Mouse (Mus musculus) layer of hippocampus, adult 2 months (tissue): ENCODE data around the gene Serpina3g. TPM values are rescaled to one million over a fixed set of nuclear protein-coding genes. Genes with fewer than 3 reads are reported as not detected.
"Not testable (repeated sequence)": the region's sequence is repeated elsewhere in the genome, so short reads cannot be mapped to it uniquely, and the experiment has no call there.

Experiments used
- DNase-seq, 2 experiments: peaks; one replicate each; pipeline ENCODE4 v3.0.0; 2022; ENCODE audit warnings: low spot score in 2 of 2
- H3K27ac ChIP-seq: fragments of 200-600 bp; 2 replicates; pipeline ENCODE4 v1.8.1; 2022
- H3K4me3 ChIP-seq: fragments of 200-600 bp; 2 replicates; pipeline ENCODE4 v1.8.1; 2022; ENCODE audit warnings: mild to moderate bottlenecking
- CTCF ChIP-seq: fragments of 200-600 bp; conservative IDR thresholded peaks from 2 replicates; pipeline ENCODE4 v1.8.1; 2022; ENCODE audit warnings: antibody characterized with exemption, mild to moderate bottlenecking, moderate library complexity
- long read RNA-seq, 2 experiments: library from polyadenylated mRNA; stranded (forward); transcript quantifications; one replicate each; pipeline ENCODE4 v2.0.0; 2021; ENCODE audit warnings: borderline mapping rate in 2 of 2
- total RNA-seq, 2 experiments: library from RNA; stranded (reverse); gene quantifications; 2 replicates each; pipeline ENCODE4 v1.2.3; 2021

The Serpina3g gene
- 1 to 10 TPM; 1.1 to 1.4 TPM for total RNA-seq
- long read RNA-seq, experiment 1, partial matches to known transcripts = 0 of 2 reads
- long read RNA-seq, experiment 1, other reads (novel, unspliced or antisense) = 2 of 2 reads
- long read RNA-seq, experiment 2, partial matches to known transcripts = 0 of 1 reads
- long read RNA-seq, experiment 2, other reads (novel, unspliced or antisense) = 1 of 1 reads

GRCm38 (mm10) chr12:104235915-104236314, at the start of gene Serpina3g:
Gene Serpina3g, plus strand, starts transcription at chr12:104236245.
- no peak within 1 kb of the TSS for H3K4me3 ChIP-seq
- no peak for DNase-seq

GRCm38 (mm10) chr12:104189246-104189645, 46.8 kb upstream of the Serpina3g start:
- Histone ChIP-seq H3K4me3 (no peak overlapping the region), H3K27ac (no peak overlapping the region)
- DNase-seq = no peak
- no peak for TF ChIP-seq CTCF

More at GRCm38 (mm10) chr12:104235915-104236314, at the start of gene Serpina3g:
- H3K27ac ChIP-seq = no peak within 1 kb of the TSS
- TF ChIP-seq CTCF = no peak

GRCm38 (mm10) chr12:104190852-104191251, 45.2 kb upstream of the Serpina3g start:
- Histone ChIP-seq H3K4me3 (no peak overlapping the region), H3K27ac (no peak overlapping the region)
- DNase-seq = no peak
- no peak for TF ChIP-seq CTCF

- Histone ChIP-seq H3K4me3 (no peak overlapping the region), H3K27ac (no peak overlapping the region)
- no peak for DNase-seq
- peak; percentile 61 for TF ChIP-seq CTCF
Measured at GRCm38 (mm10) chr12:104209149-104209548, 26.9 kb upstream of the Serpina3g start.

- TF ChIP-seq CTCF = no peak
- H3K27ac ChIP-seq = no peak overlapping the region
- H3K4me3 ChIP-seq = no peak overlapping the region
- no peak for DNase-seq
Measured at GRCm38 (mm10) chr12:104209802-104210201, 26.2 kb upstream of the Serpina3g start.

- no peak for TF ChIP-seq CTCF
- DNase-seq = peak in 1 of 2 experiments; percentile 22
- H3K4me3 ChIP-seq = no peak overlapping the region
- H3K27ac ChIP-seq = peak overlapping the region; percentile 52
Measured at GRCm38 (mm10) chr12:104213689-104214444, 22.2 kb upstream of the Serpina3g start.

GRCm38 (mm10) chr12:104214445-104214753, 21.6 kb upstream of the Serpina3g start, which contains the start of gene Serpina3f:
Gene Serpina3f, plus strand, starts transcription at chr12:104214544.
- no peak for TF ChIP-seq CTCF
- Histone ChIP-seq H3K27ac (peak within 1 kb of the TSS; percentile 52), H3K4me3 (no peak within 1 kb of the TSS)
- no peak for DNase-seq

GRCm38 (mm10) chr12:104215249-104215648, 20.8 kb upstream of the Serpina3g start:
- no peak for DNase-seq
- no peak overlapping the region for H3K27ac ChIP-seq
- no peak overlapping the region for H3K4me3 ChIP-seq
- no peak for TF ChIP-seq CTCF

GRCm38 (mm10) chr12:104221616-104222015, 14.4 kb upstream of the Serpina3g start:
- Histone ChIP-seq H3K4me3 (no peak overlapping the region), H3K27ac (no peak overlapping the region)
- TF ChIP-seq CTCF = no peak
- DNase-seq = no peak

DNA sequence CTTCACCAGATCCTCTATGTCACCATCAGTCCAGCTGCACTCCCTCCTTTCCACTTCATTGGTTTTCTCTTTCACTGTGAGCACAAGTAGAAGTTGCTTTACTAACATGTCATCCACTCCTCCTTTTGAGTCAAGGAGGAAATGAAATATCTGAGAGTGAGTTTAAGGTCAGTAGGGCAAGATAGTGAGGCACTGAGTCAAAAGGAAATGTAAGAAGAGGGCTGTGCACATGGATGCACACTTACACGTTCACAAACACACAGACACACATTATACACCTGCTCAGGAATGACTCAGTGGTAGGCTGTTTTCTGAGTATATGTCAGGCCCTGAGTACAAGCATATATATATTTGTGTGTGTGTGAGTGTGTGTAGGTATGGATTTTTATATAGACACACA, 12.4 kb upstream of the Serpina3g start:
- TF ChIP-seq CTCF = no peak
- Histone ChIP-seq H3K27ac (no peak overlapping the region), H3K4me3 (no peak overlapping the region)
- no peak for DNase-seq

- H3K4me3 ChIP-seq = no peak overlapping the region
- no peak overlapping the region for H3K27ac ChIP-seq
- TF ChIP-seq CTCF = no peak
- no peak for DNase-seq
Measured at GRCm38 (mm10) chr12:104224598-104225300, 11.3 kb upstream of the Serpina3g start.

DNA sequence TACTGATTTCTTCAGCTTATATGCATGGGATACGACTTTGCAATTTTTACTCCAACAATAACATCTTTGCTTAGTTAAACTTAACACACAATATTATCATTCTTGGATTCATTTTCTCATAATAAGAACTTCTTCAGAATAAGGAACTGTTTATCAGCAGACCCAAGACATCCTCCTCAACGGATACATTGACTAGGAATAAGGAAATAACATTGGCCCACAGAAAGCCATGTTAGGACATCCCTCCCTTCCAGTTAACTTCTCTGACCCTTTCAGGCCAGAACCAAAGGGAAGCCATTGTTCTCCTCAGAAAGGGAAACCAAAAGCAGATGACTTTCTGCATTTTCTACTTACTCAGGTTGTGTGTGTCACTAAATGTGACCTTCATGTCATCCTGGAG, 5.3 kb upstream of the Serpina3g start:
- no peak for DNase-seq
- no peak for TF ChIP-seq CTCF
- H3K4me3 ChIP-seq = no peak overlapping the region
- no peak overlapping the region for H3K27ac ChIP-seq

DNA sequence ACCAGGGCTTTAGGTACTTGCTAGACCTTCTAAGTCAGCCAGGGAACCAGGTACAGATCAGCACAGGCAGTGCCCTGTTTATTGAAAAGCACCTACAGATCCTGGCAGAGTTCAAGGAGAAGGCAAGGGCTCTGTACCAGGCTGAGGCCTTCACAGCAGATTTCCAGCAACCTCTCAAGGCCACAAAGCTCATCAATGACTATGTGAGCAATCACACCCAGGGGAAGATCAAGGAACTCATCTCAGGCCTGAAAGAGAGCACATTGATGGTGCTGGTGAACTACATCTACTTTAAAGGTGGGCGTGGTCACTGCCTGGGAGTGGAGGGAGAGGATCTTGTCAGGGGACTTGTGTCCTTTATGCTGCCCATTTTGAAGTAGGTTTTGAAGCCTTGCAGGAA, 2.0 kb downstream of the Serpina3g start:
- not testable (repeated sequence) for H3K27ac ChIP-seq, DNase-seq, H3K4me3 ChIP-seq
